Mouse (Mus musculus): ENCODE results near the gene Srxn1.

- TF ChIP-seq EP300 (IDR thresholded peaks at IDR 0.05; ENCODE audit: low read depth), result no peak
- TF ChIP-seq CTCF (IDR thresholded peaks at IDR 0.05; ENCODE audit: low read depth), result no peak
Observed at GRCm38 (mm10) chr2:152106225-152106595, 894 bp downstream of the Srxn1 start.
